Mouse (Mus musculus) heart, embryonic 10.5 days (tissue): ENCODE measurements at regions not wholly inside any gene's neighbourhood (a gene's known extent, or its start where the extent isn't known, plus 50 kb on each side); places are given as distances from the start of the nearest gene placed in this dataset.

Experiments used
- DNase-seq: peaks from one replicate; pipeline ENCODE4 v3.0.0-alpha.2; 2017; ENCODE audit warnings: low spot score
- H3K27ac ChIP-seq: fragments of 300-500 bp; sonication (generic); 2 replicates; pipeline ENCODE4 v1.5.1; 2016; ENCODE audit warnings: mild to moderate bottlenecking
- H3K27me3 ChIP-seq: fragments of 300-500 bp; sonication (generic); 2 replicates; pipeline ENCODE4 v1.6.1; 2016; ENCODE audit warnings: mild to moderate bottlenecking; ENCODE audit not compliant: poor library complexity, insufficient read depth, severe bottlenecking
- H3K36me3 ChIP-seq: fragments of 300-500 bp; sonication (generic); 2 replicates; pipeline ENCODE4 v1.6.1; 2016; ENCODE audit warnings: mild to moderate bottlenecking, moderate library complexity
- H3K4me1 ChIP-seq: fragments of 300-500 bp; sonication (generic); 2 replicates; pipeline ENCODE4 v1.6.1; 2016; ENCODE audit warnings: mild to moderate bottlenecking
- H3K4me3 ChIP-seq: fragments of 300-500 bp; sonication (generic); 2 replicates; pipeline ENCODE4 v1.5.1; 2016; ENCODE audit warnings: mild to moderate bottlenecking, moderate library complexity
- H3K9me3 ChIP-seq: fragments of 300-500 bp; sonication (generic); 2 replicates; pipeline ENCODE4 v1.6.1; 2016; ENCODE audit warnings: mild to moderate bottlenecking, moderate library complexity
- WGBS: fragments of 180-500 bp; shearing (Covaris S2); methylation state at CpG from one replicate; pipeline ENCODE4 v1.1.7; 2016; 5-methylcytosine and 5-hydroxymethylcytosine counted together

- no peak for DNase-seq
- Histone ChIP-seq H3K4me1 (0 out of 2 replicates have a peak, but pooled peaks cover 3% of the 10 kb centered on the region), H3K27me3 (no peaks in the 10 kb centered on the region; the same call in 1 of the 2 replicates), H3K4me3 (no peak overlapping the region), H3K27ac (no peak overlapping the region), H3K36me3 (no peaks in the 10 kb centered on the region), H3K9me3 (no peaks in the 10 kb centered on the region)
- WGBS, result 89% methylated on average over 4 of the region's 4 CpGs
These were observed 64.8 kb downstream of the Dll1 start for GRCm38 (mm10) chr17:15311822-15312221.

- H3K4me1 ChIP-seq, result 0 out of 2 replicates have a peak, but pooled peaks cover 3% of the 10 kb centered on the region
- no peak overlapping the region for H3K27ac ChIP-seq
- no peak for DNase-seq
- no peak overlapping the region for H3K4me3 ChIP-seq
- no peaks in the 10 kb centered on the region; the same call in 1 of the 2 replicates for H3K27me3 ChIP-seq
- WGBS, result 78% methylated on average over 2 of the region's 2 CpGs
- no peaks in the 10 kb centered on the region for H3K9me3 ChIP-seq
- H3K36me3 ChIP-seq, result no peaks in the 10 kb centered on the region
These were observed 66.2 kb downstream of the Dll1 start for GRCm38 (mm10) chr17:15310465-15310864.

- Histone ChIP-seq H3K4me3 (no peak overlapping the region), H3K9me3 (no peaks in the 10 kb centered on the region), H3K27ac (no peak overlapping the region), H3K36me3 (no peaks in the 10 kb centered on the region), H3K4me1 (peaks cover 3% of the 10 kb centered on the region; the same call in 1 of the 2 replicates), H3K27me3 (no peaks in the 10 kb centered on the region)
- WGBS, result 50% methylated on average over 1 of the region's 1 CpGs
- no peak for DNase-seq
These were observed 74.6 kb downstream of the Dll1 start for GRCm38 (mm10) chr17:15302110-15302509.

GRCm38 (mm10) chr17:15299743-15300371, 76.8 kb downstream of the Dll1 start:
- peaks cover 3% of the 10 kb centered on the region; the same call in 1 of the 2 replicates for H3K4me1 ChIP-seq
- no peak overlapping the region for H3K4me3 ChIP-seq
- no peaks in the 10 kb centered on the region for H3K36me3 ChIP-seq
- 67% methylated on average over 13 of the region's 13 CpGs for WGBS
- H3K27ac ChIP-seq, result no peak overlapping the region
- no peaks in the 10 kb centered on the region for H3K27me3 ChIP-seq
- no peaks in the 10 kb centered on the region for H3K9me3 ChIP-seq
- DNase-seq, result no peak

- Histone ChIP-seq H3K36me3 (no peaks in the 10 kb centered on the region), H3K4me1 (peaks cover 25% of the 10 kb centered on the region), H3K4me3 (no peak overlapping the region), H3K27me3 (no peaks in the 10 kb centered on the region), H3K9me3 (no peaks in the 10 kb centered on the region), H3K27ac (no peak overlapping the region)
- 76% methylated on average over 5 of the region's 5 CpGs for WGBS
- DNase-seq, result no peak
These were observed 82.5 kb downstream of the Dll1 start for GRCm38 (mm10) chr17:15294165-15294585.

GRCm38 (mm10) chr17:15292490-15293070, 84.1 kb downstream of the Dll1 start:
- H3K4me3 ChIP-seq, result no peak overlapping the region
- peaks cover 25% of the 10 kb centered on the region for H3K4me1 ChIP-seq
- 67% methylated on average over 11 of the region's 11 CpGs for WGBS
- no peak for DNase-seq
- H3K27me3 ChIP-seq, result no peaks in the 10 kb centered on the region
- no peaks in the 10 kb centered on the region for H3K36me3 ChIP-seq
- H3K27ac ChIP-seq, result no peak overlapping the region
- no peaks in the 10 kb centered on the region for H3K9me3 ChIP-seq

- Histone ChIP-seq H3K27ac (no peak overlapping the region), H3K9me3 (no peaks in the 10 kb centered on the region), H3K4me3 (no peak overlapping the region), H3K4me1 (peaks cover 25% of the 10 kb centered on the region), H3K27me3 (no peaks in the 10 kb centered on the region), H3K36me3 (no peaks in the 10 kb centered on the region)
- DNase-seq, result no peak
- 36% methylated on average over 4 of the region's 4 CpGs for WGBS
These were observed 85.0 kb downstream of the Dll1 start for GRCm38 (mm10) chr17:15291626-15292025.

GRCm38 (mm10) chr17:15290326-15290725, 86.3 kb downstream of the Dll1 start:
- Histone ChIP-seq H3K9me3 (no peaks in the 10 kb centered on the region), H3K4me1 (peaks cover 30% of the 10 kb centered on the region), H3K4me3 (no peak overlapping the region), H3K36me3 (no peaks in the 10 kb centered on the region), H3K27ac (no peak overlapping the region), H3K27me3 (no peaks in the 10 kb centered on the region)
- no peak for DNase-seq
- WGBS, result 88% methylated on average over 1 of the region's 1 CpGs

- Histone ChIP-seq H3K4me1 (peaks cover 42% of the 10 kb centered on the region), H3K9me3 (no peaks in the 10 kb centered on the region), H3K4me3 (no peak overlapping the region), H3K36me3 (no peaks in the 10 kb centered on the region), H3K27me3 (no peaks in the 10 kb centered on the region), H3K27ac (no peak overlapping the region)
- 90% methylated on average over 5 of the region's 5 CpGs for WGBS
- no peak for DNase-seq
These were observed 87.6 kb downstream of the Dll1 start for GRCm38 (mm10) chr17:15289062-15289461.

GRCm38 (mm10) chr17:15288640-15289039, 88.0 kb downstream of the Dll1 start:
- Histone ChIP-seq H3K4me1 (peaks cover 42% of the 10 kb centered on the region), H3K27ac (no peak overlapping the region), H3K9me3 (no peaks in the 10 kb centered on the region), H3K36me3 (no peaks in the 10 kb centered on the region), H3K4me3 (no peak overlapping the region), H3K27me3 (no peaks in the 10 kb centered on the region)
- 80% methylated on average over 8 of the region's 8 CpGs for WGBS
- no peak for DNase-seq

- H3K27me3 ChIP-seq, result no peaks in the 10 kb centered on the region
- no peaks in the 10 kb centered on the region for H3K9me3 ChIP-seq
- peaks cover 30% of the 10 kb centered on the region for H3K4me1 ChIP-seq
- 85% methylated on average over 2 of the region's 2 CpGs for WGBS
- H3K36me3 ChIP-seq, result no peaks in the 10 kb centered on the region
- H3K27ac ChIP-seq, result no peak overlapping the region
- no peak overlapping the region for H3K4me3 ChIP-seq
- DNase-seq, result peak; percentile 61
These were observed 90.1 kb downstream of the Dll1 start for GRCm38 (mm10) chr17:15286596-15286995.

GRCm38 (mm10) chr17:15285399-15286043, 91.2 kb downstream of the Dll1 start:
- Histone ChIP-seq H3K4me3 (no peak overlapping the region), H3K4me1 (peaks cover 27% of the 10 kb centered on the region), H3K27ac (peak overlapping the region; percentile 74), H3K27me3 (no peaks in the 10 kb centered on the region), H3K36me3 (no peaks in the 10 kb centered on the region), H3K9me3 (no peaks in the 10 kb centered on the region)
- peak; percentile 90 for DNase-seq
- 50% methylated on average over 7 of the region's 7 CpGs for WGBS

GRCm38 (mm10) chr17:15269905-15270304, 106.8 kb downstream of the Dll1 start:
- Histone ChIP-seq H3K27ac (no peak overlapping the region), H3K4me1 (no peaks in the 10 kb centered on the region; the same call in 1 of the 2 replicates), H3K27me3 (peaks cover 3% of the 10 kb centered on the region; the same call in 1 of the 2 replicates), H3K4me3 (no peak overlapping the region), H3K9me3 (no peaks in the 10 kb centered on the region), H3K36me3 (no peaks in the 10 kb centered on the region)
- DNase-seq, result no peak
- 68% methylated on average over 6 of the region's 6 CpGs for WGBS
